Mouse (Mus musculus): ENCODE data around the gene Cbx7. TPM values are rescaled to one million over a fixed set of nuclear protein-coding genes. Genes with fewer than 3 reads are reported as not detected.

Cbx7 gene
- total RNA-seq, 1 experiment, result 171 TPM

DNA sequence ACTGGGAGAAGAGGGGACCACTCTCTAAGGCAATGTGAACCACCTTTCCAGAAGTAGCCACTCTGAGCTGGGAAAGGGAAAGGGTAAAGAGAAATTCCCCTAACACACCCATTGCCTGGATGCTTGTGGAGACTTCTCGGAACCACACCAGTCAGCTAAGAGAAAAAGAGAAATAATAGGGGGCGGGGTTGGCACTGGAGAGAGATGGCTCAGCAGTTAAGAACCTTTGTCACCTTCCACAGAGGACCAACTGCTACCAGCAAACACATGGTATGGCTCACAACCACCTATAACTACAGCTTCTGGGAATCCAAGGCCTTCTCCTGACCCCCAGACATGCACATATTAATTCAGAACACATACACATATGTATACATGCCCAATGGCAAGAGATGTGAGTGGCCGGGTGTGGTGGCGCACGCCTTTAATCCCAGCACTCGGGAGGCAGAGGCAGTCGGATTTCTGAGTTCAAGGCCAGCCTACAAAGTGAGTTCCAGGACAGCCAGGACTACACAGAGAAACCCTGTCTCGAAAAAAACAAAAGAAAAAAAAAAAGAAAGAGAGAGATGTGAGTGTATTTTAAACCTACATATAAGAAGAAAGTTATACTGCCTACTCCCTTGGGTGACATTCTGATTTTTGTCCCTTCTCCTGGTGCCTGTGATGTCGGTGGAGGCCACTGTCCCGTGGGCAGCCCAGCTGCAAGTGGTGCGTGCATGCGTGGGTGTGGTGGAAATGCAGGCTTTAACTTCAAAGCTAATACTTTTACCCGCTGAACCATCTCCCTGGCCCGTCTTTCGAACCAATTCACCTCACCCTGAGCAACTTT lies 77.7 kb downstream of the Cbx7 start:
- Histone ChIP-seq H3K4me1 (ENCODE audit: control insufficient read depth in 2 of 2, insufficient read depth in 2 of 2, low read length in 2 of 2, poor library complexity in 1 of 2) (peaks cover 8 to 12% of the 10 kb centered on the region in 2 experiments), H3K9me3 (ENCODE audit: control insufficient read depth, insufficient read depth, low read depth, low read length) (no peaks in the 10 kb centered on the region), H3K36me3 (ENCODE audit: control insufficient read depth, insufficient read depth, low read length, poor library complexity, severe bottlenecking) (peaks cover 15% of the 10 kb centered on the region), H3K27ac (ENCODE audit: insufficient read depth, low read depth, low read length, poor library complexity, severe bottlenecking) (no peak overlapping the region; the same call in 1 of the 2 replicates), H3K9ac (ENCODE audit: insufficient read depth, low read depth, low read length, poor library complexity, severe bottlenecking) (peak overlapping the region; percentile 82), H3K4me3 (ENCODE audit: insufficient read depth in 1 of 2, low read depth in 1 of 2, low read length in 2 of 2, poor library complexity in 1 of 2, severe bottlenecking in 1 of 2) (peak overlapping the region; percentile 64 to 80)
- DNase-seq (ENCODE audit: low read depth, low spot score), result no peak
- TF ChIP-seq CHD2 (IDR thresholded peaks at IDR 0.05; ENCODE audit: low read depth, low read length), result no peak
- no peak for TF ChIP-seq ZC3H11A (IDR thresholded peaks at IDR 0.05; ENCODE audit: borderline replicate concordance, low read depth, low read length)
- no peak for TF ChIP-seq MAFK (IDR thresholded peaks at IDR 0.05; ENCODE audit: insufficient read depth, low read depth, low read length)
- TF ChIP-seq ZNF384 (IDR thresholded peaks at IDR 0.05; ENCODE audit: low read depth, low read length), result no peak
- TF ChIP-seq HCFC1 (IDR thresholded peaks at IDR 0.05; ENCODE audit: borderline replicate concordance, insufficient read depth, low read length), result no peak
- in situ Hi-C loops (cut with MboI; ENCODE audit: low sequenced_read_pairs in 2 of 2, unreplicated experiment in 2 of 2), result no loop called here

DNA sequence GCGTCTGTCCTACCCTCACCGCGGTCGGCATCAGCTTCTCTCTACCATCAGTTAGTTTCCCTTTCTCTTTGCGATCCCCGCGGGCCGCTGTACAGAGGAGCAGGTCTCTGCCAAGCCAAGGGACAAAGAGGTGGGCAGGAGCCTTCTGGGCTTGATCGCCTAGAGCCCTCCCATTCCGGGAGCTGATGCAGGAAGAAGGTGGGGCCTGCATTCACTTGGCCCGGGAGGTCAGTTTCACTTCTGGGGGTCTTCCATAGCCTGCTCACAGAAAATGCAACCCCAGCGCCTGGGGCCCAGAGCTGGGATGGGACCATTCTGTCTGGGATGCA lies 78.7 kb downstream of the Cbx7 start:
- TF ChIP-seq MAFK (IDR thresholded peaks at IDR 0.05; ENCODE audit: insufficient read depth, low read depth, low read length), result no peak
- no peak for TF ChIP-seq HCFC1 (IDR thresholded peaks at IDR 0.05; ENCODE audit: borderline replicate concordance, insufficient read depth, low read length)
- no peak for TF ChIP-seq CHD2 (IDR thresholded peaks at IDR 0.05; ENCODE audit: low read depth, low read length)
- TF ChIP-seq ZNF384 (IDR thresholded peaks at IDR 0.05; ENCODE audit: low read depth, low read length), result no peak
- TF ChIP-seq ZC3H11A (IDR thresholded peaks at IDR 0.05; ENCODE audit: borderline replicate concordance, low read depth, low read length), result no peak
- peak overlapping the region; percentile 64 to 80 for H3K4me3 ChIP-seq (ENCODE audit: insufficient read depth in 1 of 2, low read depth in 1 of 2, low read length in 2 of 2, poor library complexity in 1 of 2, severe bottlenecking in 1 of 2)
- H3K36me3 ChIP-seq (ENCODE audit: control insufficient read depth, insufficient read depth, low read length, poor library complexity, severe bottlenecking), result peaks cover 8% of the 10 kb centered on the region; the same call in 1 of the 2 replicates
- peaks cover 11 to 12% of the 10 kb centered on the region in 2 experiments for H3K4me1 ChIP-seq (ENCODE audit: control insufficient read depth in 2 of 2, insufficient read depth in 2 of 2, low read length in 2 of 2, poor library complexity in 1 of 2)
- peak overlapping the region; percentile 81 for H3K27ac ChIP-seq (ENCODE audit: insufficient read depth, low read depth, low read length, poor library complexity, severe bottlenecking)
- in situ Hi-C loops (cut with MboI; ENCODE audit: low sequenced_read_pairs in 2 of 2, unreplicated experiment in 2 of 2), result no loop called here
- peak overlapping the region; percentile 82 for H3K9ac ChIP-seq (ENCODE audit: insufficient read depth, low read depth, low read length, poor library complexity, severe bottlenecking)
- DNase-seq (ENCODE audit: low read depth, low spot score), result no peak
- no peaks in the 10 kb centered on the region for H3K9me3 ChIP-seq (ENCODE audit: control insufficient read depth, insufficient read depth, low read depth, low read length)

DNA sequence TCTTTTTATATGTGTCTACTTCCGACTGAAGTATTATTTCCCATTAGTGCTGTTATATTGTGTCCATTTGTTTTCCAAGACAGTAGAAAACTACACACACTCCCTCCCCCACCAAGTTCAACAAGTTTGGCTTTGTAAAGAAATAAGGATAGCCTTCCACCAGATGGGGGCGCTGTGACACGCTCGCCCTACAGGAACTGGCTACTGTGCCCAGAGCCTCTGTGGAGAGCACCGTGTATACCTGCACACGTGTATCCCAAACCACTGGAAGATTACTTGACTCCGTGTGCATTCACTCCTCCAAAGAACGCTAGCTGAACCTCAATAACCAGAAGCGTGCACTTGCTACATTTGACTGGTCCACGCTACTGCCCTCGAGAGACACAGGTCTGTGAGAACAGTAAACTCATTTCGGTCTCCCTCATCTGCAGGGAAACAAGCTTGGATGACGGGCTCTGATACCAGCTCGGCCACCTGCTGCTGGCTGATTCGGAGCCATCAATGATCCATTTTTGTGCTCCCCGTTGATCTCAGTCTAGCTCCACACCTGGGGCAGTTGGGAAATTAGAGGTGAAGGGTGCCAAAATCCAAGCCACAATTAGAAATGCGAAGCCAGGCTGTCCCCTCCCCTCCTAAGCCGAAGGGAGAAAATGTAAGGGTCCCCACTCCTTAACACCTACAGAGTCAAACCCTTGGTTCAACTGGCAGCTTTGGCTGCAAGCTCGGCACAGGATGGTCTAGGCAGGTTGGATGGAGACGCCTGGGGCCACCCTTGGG lies 79.3 kb downstream of the Cbx7 start, which contains the start of gene Apobec3:
Apobec3 (plus strand) TSS at position 224 of the 777 bp plus-strand sequence.
- Histone ChIP-seq H3K9me3 (ENCODE audit: control insufficient read depth, insufficient read depth, low read depth, low read length) (no peaks in the 10 kb centered on the region), H3K4me1 (ENCODE audit: control insufficient read depth in 2 of 2, insufficient read depth in 2 of 2, low read length in 2 of 2, poor library complexity in 1 of 2) (peaks cover 11 to 12% of the 10 kb centered on the region in 2 experiments), H3K27ac (ENCODE audit: insufficient read depth, low read depth, low read length, poor library complexity, severe bottlenecking) (peak within 1 kb of the TSS; percentile 81), H3K36me3 (ENCODE audit: control insufficient read depth, insufficient read depth, low read length, poor library complexity, severe bottlenecking) (peaks cover 6% of the 10 kb centered on the region; the same call in 1 of the 2 replicates), H3K4me3 (ENCODE audit: insufficient read depth in 1 of 2, low read depth in 1 of 2, low read length in 2 of 2, poor library complexity in 1 of 2, severe bottlenecking in 1 of 2) (peak within 1 kb of the TSS; percentile 64 to 80), H3K9ac (ENCODE audit: insufficient read depth, low read depth, low read length, poor library complexity, severe bottlenecking) (peak within 1 kb of the TSS; percentile 82)
- in situ Hi-C loops (cut with MboI; ENCODE audit: low sequenced_read_pairs in 2 of 2, unreplicated experiment in 2 of 2), result no loop called here
- TF ChIP-seq HCFC1 (IDR thresholded peaks at IDR 0.05; ENCODE audit: borderline replicate concordance, insufficient read depth, low read length), result peak; percentile 39; the same call in 1 of the 2 replicates
- peak; percentile 50; the same call in 1 of the 2 replicates for TF ChIP-seq ZC3H11A (IDR thresholded peaks at IDR 0.05; ENCODE audit: borderline replicate concordance, low read depth, low read length)
- TF ChIP-seq ZNF384 (IDR thresholded peaks at IDR 0.05; ENCODE audit: low read depth, low read length), result no peak
- 0 out of 2 replicates have a peak, but pooled peaks have one; percentile 28 for TF ChIP-seq CHD2 (IDR thresholded peaks at IDR 0.05; ENCODE audit: low read depth, low read length)
- TF ChIP-seq MAFK (IDR thresholded peaks at IDR 0.05; ENCODE audit: insufficient read depth, low read depth, low read length), result no peak
- peak; percentile 87 for DNase-seq (ENCODE audit: low read depth, low spot score)

GRCm38 (mm10) chr15:79884820-79885219 lies 86.1 kb downstream of the Cbx7 start:
- no peak for DNase-seq (ENCODE audit: low read depth, low spot score)
- peaks cover 5 to 13% of the 10 kb centered on the region in 2 experiments for H3K4me1 ChIP-seq (ENCODE audit: control insufficient read depth in 2 of 2, insufficient read depth in 2 of 2, low read length in 2 of 2, poor library complexity in 1 of 2)
- no peak overlapping the region for H3K4me3 ChIP-seq (ENCODE audit: insufficient read depth in 1 of 2, low read depth in 1 of 2, low read length in 2 of 2, poor library complexity in 1 of 2, severe bottlenecking in 1 of 2)
- no peak overlapping the region for H3K27ac ChIP-seq (ENCODE audit: insufficient read depth, low read depth, low read length, poor library complexity, severe bottlenecking)
- no peaks in the 10 kb centered on the region for H3K9me3 ChIP-seq (ENCODE audit: control insufficient read depth, insufficient read depth, low read depth, low read length)
- in situ Hi-C loops (cut with MboI; ENCODE audit: low sequenced_read_pairs in 2 of 2, unreplicated experiment in 2 of 2), result no loop called here
- H3K9ac ChIP-seq (ENCODE audit: insufficient read depth, low read depth, low read length, poor library complexity, severe bottlenecking), result no peak overlapping the region
- H3K36me3 ChIP-seq (ENCODE audit: control insufficient read depth, insufficient read depth, low read length, poor library complexity, severe bottlenecking), result no peaks in the 10 kb centered on the region
- no peak for TF ChIP-seq HCFC1 (IDR thresholded peaks at IDR 0.05; ENCODE audit: borderline replicate concordance, insufficient read depth, low read length)
- no peak for TF ChIP-seq MAFK (IDR thresholded peaks at IDR 0.05; ENCODE audit: insufficient read depth, low read depth, low read length)
- TF ChIP-seq ZNF384 (IDR thresholded peaks at IDR 0.05; ENCODE audit: low read depth, low read length), result no peak
- no peak for TF ChIP-seq ZC3H11A (IDR thresholded peaks at IDR 0.05; ENCODE audit: borderline replicate concordance, low read depth, low read length)
- no peak for TF ChIP-seq CHD2 (IDR thresholded peaks at IDR 0.05; ENCODE audit: low read depth, low read length)
